In genomic region chr19:7568364-7568763, GRCm38 (mm10) we compare ENCODE assay signal across 20 mouse cellular contexts. TPM values are rescaled to one million over a fixed set of nuclear protein-coding genes. Genes with fewer than 3 reads are reported as not detected.
A peak's percentile ranks its signal among the peaks of the same experiment; 100 is the strongest.
DNase-seq lines count a peak whose midpoint lies in the region; ATAC-seq and TF ChIP-seq lines count a peak whose summit lies in the region.
"Had no signal": no experiment of that assay in that cellular context is flagged by ENCODE, and none has a peak within 500 bp of the region (broad histone marks: within the 10 kb centered on the region; RNA-seq: fewer than 3 reads in every experiment).

No protein-coding gene starts in this region.

- no peak overlapping the region for H3K9ac ChIP-seq in midbrain, postnatal 0 days (replicated peaks; ENCODE audit: low read length, poor library complexity, severe bottlenecking)
- H3K9ac ChIP-seq: heart, embryonic 12.5 days; hindbrain, embryonic 13.5 days; liver, embryonic 15.5 days; neural tube, embryonic 12.5 days had no signal

- H3K27ac ChIP-seq in gastrocnemius, adult 2 months: peak overlapping the region; percentile 51
- H3K27ac ChIP-seq in layer of hippocampus, adult 2 months: peak overlapping the region; percentile 96
- H3K27ac ChIP-seq in embryonic fibroblast, embryonic 13.5 days (ENCODE audit: insufficient read depth, low read length): peak overlapping the region; percentile 69; the same call in 1 of the 2 replicates
- H3K27ac ChIP-seq in midbrain, postnatal 0 days (ENCODE audit: low read depth, low read length): no peak overlapping the region
- H3K27ac ChIP-seq: hindbrain, embryonic 13.5 days; liver, embryonic 15.5 days; neural tube, embryonic 12.5 days; stomach, postnatal 0 days had no signal

- H3K27me3 ChIP-seq in myocyte (ENCODE audit: control insufficient read depth, insufficient read depth, insufficient read length): no peaks in the 10 kb centered on the region
- no peaks in the 10 kb centered on the region for H3K27me3 ChIP-seq in midbrain, postnatal 0 days (ENCODE audit: insufficient read depth, low read length)
- H3K27me3 ChIP-seq: heart, embryonic 12.5 days; hindbrain, embryonic 13.5 days; liver, embryonic 15.5 days; neural tube, embryonic 12.5 days had no signal

- TF ChIP-seq POLR2A in embryonic fibroblast, embryonic 13.5 days (IDR thresholded peaks at IDR 0.05; ENCODE audit: low read depth, low read length): no peak
- TF ChIP-seq POLR2A in myocyte (IDR thresholded peaks at IDR 0.05; ENCODE audit: insufficient read length, low read depth): no peak

- intact Hi-C loops in gastrocnemius, adult 2 months (cut with DNase I): no loop called here

- no peak for TF ChIP-seq CTCF in gastrocnemius, adult 2 months (IDR thresholded peaks at IDR 0.05)
- TF ChIP-seq CTCF in layer of hippocampus, adult 2 months (conservative IDR thresholded peaks at IDR 0.05): no peak
- TF ChIP-seq CTCF in embryonic fibroblast, embryonic 13.5 days (IDR thresholded peaks at IDR 0.05; ENCODE audit: borderline replicate concordance, insufficient read depth, low read length): no peak
- TF ChIP-seq CTCF in midbrain, postnatal 0 days (IDR thresholded peaks at IDR 0.05): no peak

- H3ac ChIP-seq in myocyte (ENCODE audit: control insufficient read depth, insufficient read length): no peak overlapping the region

- H3K9me3 ChIP-seq in midbrain, postnatal 0 days (ENCODE audit: low read length): no peaks in the 10 kb centered on the region
- H3K9me3 ChIP-seq: heart, embryonic 12.5 days; hindbrain, embryonic 13.5 days; liver, embryonic 15.5 days; neural tube, embryonic 12.5 days had no signal

- H3K4me2 ChIP-seq in myocyte (ENCODE audit: low read depth): peak overlapping the region; percentile 98
- H3K4me2 ChIP-seq in midbrain, postnatal 0 days (ENCODE audit: low read depth, low read length, poor library complexity, severe bottlenecking): no peak overlapping the region
- H3K4me2 ChIP-seq: heart, embryonic 12.5 days; hindbrain, embryonic 13.5 days; liver, embryonic 15.5 days; neural tube, embryonic 12.5 days had no signal

- DNase-seq in gastrocnemius, adult 2 months: no peak
- no peak for DNase-seq in gastrocnemius, postnatal 25 days
- DNase-seq in layer of hippocampus, adult 2 months (ENCODE audit: low spot score in 2 of 2): no peak
- DNase-seq in layer of hippocampus, postnatal 25 days (ENCODE audit: extremely low spot score in 1 of 2, low spot score in 1 of 2): no peak
- DNase-seq in midbrain, postnatal 0 days (ENCODE audit: low spot score): no peak
- no peak for DNase-seq in thymus, postnatal 10 days (ENCODE audit: low spot score in 2 of 2)
- DNase-seq: cerebellum, postnatal 36 days; midbrain, embryonic 14.5 days; spleen, adult 18-20 months; thymus, postnatal 36 days had no signal

- peaks cover 6% of the 10 kb centered on the region for H3K4me1 ChIP-seq in embryonic fibroblast, embryonic 13.5 days (ENCODE audit: control insufficient read depth, insufficient read depth, low read length)
- no peaks in the 10 kb centered on the region for H3K4me1 ChIP-seq in midbrain, postnatal 0 days (ENCODE audit: insufficient read depth, low read length)

- H3K36me3 ChIP-seq in myocyte (ENCODE audit: control insufficient read depth, insufficient read depth): no peaks in the 10 kb centered on the region
- H3K36me3 ChIP-seq in midbrain, postnatal 0 days (ENCODE audit: insufficient read depth, low read length): no peaks in the 10 kb centered on the region
- H3K36me3 ChIP-seq: heart, embryonic 12.5 days; hindbrain, embryonic 13.5 days; liver, embryonic 15.5 days; neural tube, embryonic 12.5 days had no signal

- peaks cover 4% of the 10 kb centered on the region for H3K79me2 ChIP-seq in myocyte (ENCODE audit: control insufficient read depth, insufficient read depth)

- H3K4me3 ChIP-seq in gastrocnemius, adult 2 months: no peak overlapping the region
- H3K4me3 ChIP-seq in layer of hippocampus, adult 2 months: no peak overlapping the region
- H3K4me3 ChIP-seq in embryonic fibroblast, embryonic 13.5 days (ENCODE audit: insufficient read depth, low read length): no peak overlapping the region
- no peak overlapping the region for H3K4me3 ChIP-seq in myocyte
- no peak overlapping the region for H3K4me3 ChIP-seq in midbrain, postnatal 0 days (ENCODE audit: low read depth, low read length)
- H3K4me3 ChIP-seq: heart, embryonic 12.5 days; hindbrain, embryonic 13.5 days; liver, embryonic 15.5 days; neural tube, embryonic 12.5 days had no signal

- no peak for ATAC-seq in midbrain, postnatal 0 days (ENCODE audit: low FRiP score)
- ATAC-seq: intestine, postnatal 0 days had no signal

- 61% methylated on average over 3 of the region's 3 CpGs for WGBS in midbrain, postnatal 0 days

TF ChIP-seq in myocyte, 11 proteins besides CTCF, POLR2A, EP300 and RAD21:
- TF ChIP-seq REST (IDR thresholded peaks at IDR 0.05; ENCODE audit: insufficient read depth, insufficient read length) (no peak), CEBPB (IDR thresholded peaks at IDR 0.05; ENCODE audit: insufficient read depth, poor library complexity, severe bottlenecking) (no peak), MAX (IDR thresholded peaks at IDR 0.05; ENCODE audit: low read depth) (no peak), TCF12 (IDR thresholded peaks at IDR 0.05; ENCODE audit: insufficient read depth, poor library complexity, severe bottlenecking) (no peak), POLR2AphosphoS2 (IDR thresholded peaks at IDR 0.05; ENCODE audit: insufficient read length, low read depth) (no peak), TCF3 (IDR thresholded peaks at IDR 0.05; ENCODE audit: insufficient read length, low read depth) (no peak), MYOD1 (IDR thresholded peaks at IDR 0.05; ENCODE audit: control insufficient read depth in 1 of 3, insufficient read length in 2 of 3, low read depth in 2 of 3) (no peak)

RNA-seq across cellular contexts. Expression of gene Pla2g16, which starts 11.1 kb away (rescaled TPM):
- 100 to 1,000 TPM in 1 of 2 experiments, 10 to 100 TPM in 1; 94.3 to 127 TPM for total RNA-seq in gastrocnemius, adult 2 months (2021)
- 100 to 1,000 TPM in 1 of 2 experiments, 10 to 100 TPM in 1; 97.5 to 101 TPM for total RNA-seq in gastrocnemius, postnatal 25 days (2021)
- total RNA-seq in layer of hippocampus, adult 2 months (2021): 10 to 100 TPM; 29.8 to 34.2 TPM
- 10 to 100 TPM; 22.1 to 26.9 TPM for total RNA-seq in layer of hippocampus, postnatal 25 days (2021)
- 17.5 and 20.7 TPM in 2 replicates for polyA plus RNA-seq in embryonic fibroblast, embryonic 13.5 days (2011; ENCODE audit: insufficient read length, low read depth, missing spikeins)
- polyA plus RNA-seq in myocyte (2012; fragmentation: generic; extraction: Trizol): 64.5 TPM
- 4.0 and 4.8 TPM in 2 replicates for total RNA-seq in midbrain, postnatal 0 days (2014; rRNA removed)
- polyA plus RNA-seq in midbrain, postnatal 0 days (2015; fragmentation: Nextera tagmentation; extraction: Ambion mirVana): 5.5 and 6.6 TPM in 2 replicates

RNA-seq across cellular contexts. Expression of gene Lgals12, which starts 38.6 kb away (rescaled TPM):
- under 1 TPM; 0.13 to 0.20 TPM for total RNA-seq in gastrocnemius, adult 2 months (2021)
- total RNA-seq in gastrocnemius, postnatal 25 days (2021): 1 to 10 TPM in 1 of 2 experiments, under 1 TPM in 1; 0.20 to 6.1 TPM
- under 1 TPM; 0.13 to 0.17 TPM for total RNA-seq in layer of hippocampus, adult 2 months (2021)
- under 1 TPM; 0.28 to 0.32 TPM for total RNA-seq in layer of hippocampus, postnatal 25 days (2021)
- polyA plus RNA-seq in embryonic fibroblast, embryonic 13.5 days (2011; ENCODE audit: insufficient read length, low read depth, missing spikeins): not detected in 2 replicates
- polyA plus RNA-seq in myocyte (2012; fragmentation: generic; extraction: Trizol): 0.31 TPM
- 0.09 and 0.16 TPM in 2 replicates for total RNA-seq in midbrain, postnatal 0 days (2014; rRNA removed)
- 0.12 and 0.17 TPM in 2 replicates for polyA plus RNA-seq in midbrain, postnatal 0 days (2015; fragmentation: Nextera tagmentation; extraction: Ambion mirVana)
- polyA plus RNA-seq: liver, embryonic 15.5 days; neural tube, embryonic 12.5 days had no signal

RNA-seq across cellular contexts. Expression of gene Hrasls5, which starts 44.0 kb away (rescaled TPM):
- total RNA-seq in gastrocnemius, adult 2 months (2021): not detected
- total RNA-seq in gastrocnemius, postnatal 25 days (2021): not detected
- not detected for total RNA-seq in layer of hippocampus, adult 2 months (2021)
- not detected for total RNA-seq in layer of hippocampus, postnatal 25 days (2021)
- polyA plus RNA-seq in embryonic fibroblast, embryonic 13.5 days (2011; ENCODE audit: insufficient read length, low read depth, missing spikeins): not detected in 2 replicates
- polyA plus RNA-seq in myocyte (2012; fragmentation: generic; extraction: Trizol): 0.05 TPM
- total RNA-seq in midbrain, postnatal 0 days (2014; rRNA removed): 0.99 TPM in 1 of 2 replicates, not detected in the other
- 0.59 TPM in 1 of 2 replicates, not detected in the other for polyA plus RNA-seq in midbrain, postnatal 0 days (2015; fragmentation: Nextera tagmentation; extraction: Ambion mirVana)
- total RNA-seq: left cerebral cortex, postnatal 14 days had no signal
- polyA plus RNA-seq: forebrain, embryonic 11.5 days; heart, embryonic 12.5 days; hindbrain, embryonic 13.5 days; intestine, postnatal 0 days; liver, embryonic 15.5 days; midbrain, embryonic 14.5 days; neural tube, embryonic 12.5 days had no signal
